Mouse (Mus musculus) G1E (cell line): Measurements from ENCODE around the gene Prss45.

ENCODE experiments used
- CTCF ChIP-seq: IDR thresholded peaks from 2 replicates; pipeline ENCODE4 v1.5.1; 2012; ENCODE audit warnings: low read depth, low read length, inconsistent platforms, mixed read lengths
- GATA1 ChIP-seq: IDR thresholded peaks from 2 replicates; pipeline ENCODE4 v1.6.1; 2012; ENCODE audit warnings: borderline replicate concordance, low read length, inconsistent platforms, mixed read lengths
- GATA2 ChIP-seq: IDR thresholded peaks from 2 replicates; pipeline ENCODE4 v1.6.1; 2012; ENCODE audit warnings: low read depth, low read length, inconsistent platforms, borderline replicate concordance
- POLR2AphosphoS5 ChIP-seq: IDR thresholded peaks from 2 replicates; pipeline ENCODE4 v1.6.1; 2012; ENCODE audit warnings: low read depth, low read length, inconsistent platforms; ENCODE audit not compliant: insufficient replicate concordance
- TAL1 ChIP-seq: conservative IDR thresholded peaks from 2 replicates; pipeline ENCODE4 v1.6.1; 2012; ENCODE audit warnings: low read depth, low read length, inconsistent platforms, mixed read lengths

DNA sequence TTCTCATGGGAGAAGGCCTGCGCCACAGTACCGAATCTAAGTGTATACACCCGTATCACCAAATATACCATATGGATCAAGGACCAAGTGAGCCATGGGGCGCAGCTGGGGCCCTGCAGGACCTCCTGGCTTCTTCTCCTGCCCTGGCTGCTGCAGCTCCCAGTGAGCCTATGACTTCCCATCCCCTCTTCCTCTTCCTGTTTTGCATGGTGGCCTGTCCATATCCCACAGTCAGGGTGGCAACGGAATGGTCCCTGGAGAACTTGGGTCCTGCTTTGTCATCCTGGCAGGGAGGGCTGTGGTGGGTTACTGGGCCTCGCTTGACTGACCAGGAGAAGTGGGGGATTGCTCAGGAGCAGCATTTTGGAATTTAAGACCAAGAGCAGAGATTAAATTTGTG, 6.5 kb downstream of the Prss45 start:
- TF ChIP-seq TAL1: no peak
- TF ChIP-seq CTCF: no peak
- TF ChIP-seq GATA1: no peak
- no peak for TF ChIP-seq GATA2
- no peak for TF ChIP-seq POLR2AphosphoS5
